Mouse (Mus musculus): ENCODE measurements around the gene Cd83.

The Cd83 gene

GRCm38 (mm10) chr13:43807272-43807675 lies 22.7 kb downstream of the Cd83 start:
- peak; percentile 20 for DNase-seq

DNA sequence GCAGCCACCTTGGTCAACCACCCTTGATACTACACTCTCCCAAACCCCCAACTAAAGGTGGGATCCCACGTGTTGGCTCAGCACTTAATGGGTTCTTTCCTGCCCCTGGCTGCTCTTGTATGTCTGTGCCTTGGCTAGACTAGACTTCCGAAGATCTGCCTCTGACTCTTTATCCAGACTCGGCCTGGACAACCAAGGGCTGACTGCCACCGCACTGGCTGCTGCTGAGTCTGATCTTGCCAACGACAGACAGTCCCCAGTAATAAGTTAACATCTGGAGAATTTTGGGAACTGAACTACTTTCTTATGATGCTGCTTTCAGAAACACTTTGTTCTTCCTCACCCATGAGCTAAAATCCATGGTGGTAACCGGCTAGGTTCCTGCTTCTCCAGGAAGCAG lies 26.0 kb downstream of the Cd83 start:
- DNase-seq: no peak

- DNase-seq: no peak
Observed at GRCm38 (mm10) chr13:43811835-43812234, 27.3 kb downstream of the Cd83 start.

- DNase-seq: no peak
Observed at GRCm38 (mm10) chr13:43813431-43813830, 28.9 kb downstream of the Cd83 start.

- DNase-seq: no peak
Observed at GRCm38 (mm10) chr13:43817461-43817860, 32.9 kb downstream of the Cd83 start.

- DNase-seq: no peak
Observed at GRCm38 (mm10) chr13:43818307-43819019, 33.9 kb downstream of the Cd83 start.

DNA sequence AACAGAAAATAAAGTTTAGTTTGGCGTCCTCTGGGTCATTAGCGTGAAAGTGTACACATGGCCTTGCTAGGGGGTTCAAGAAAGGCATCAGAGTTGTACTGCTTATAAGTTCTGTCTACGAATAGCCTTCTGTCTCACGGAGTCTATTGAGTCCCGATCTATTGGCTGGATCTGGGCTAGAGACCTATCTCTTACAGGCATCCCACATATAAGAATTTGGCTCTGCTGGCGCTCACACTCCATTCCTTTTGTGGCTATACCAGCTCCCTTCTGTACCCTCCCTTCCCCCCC lies 34.4 kb downstream of the Cd83 start:
- DNase-seq: no peak

DNA sequence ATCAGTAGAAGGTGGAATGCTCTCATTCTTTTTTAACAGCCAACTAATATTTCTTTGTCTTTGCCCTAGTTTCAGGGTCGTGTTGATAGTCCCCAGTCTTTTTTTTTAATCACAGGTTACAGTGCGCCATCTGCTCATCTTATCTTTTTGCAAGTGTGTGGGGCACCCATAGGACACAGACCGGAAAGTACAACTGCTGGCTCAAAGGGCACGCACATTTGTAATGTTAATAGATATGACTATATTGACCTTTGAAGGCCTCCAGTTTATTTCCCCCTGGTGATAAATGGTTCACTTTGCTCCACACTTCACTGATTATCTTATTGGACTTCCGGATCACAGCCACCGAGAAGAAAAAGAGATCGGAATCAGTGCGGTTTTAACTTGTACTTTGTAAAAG lies 35.5 kb downstream of the Cd83 start:
- no peak for DNase-seq

- DNase-seq: no peak
Observed at GRCm38 (mm10) chr13:43822306-43822705, 37.7 kb downstream of the Cd83 start.

DNA sequence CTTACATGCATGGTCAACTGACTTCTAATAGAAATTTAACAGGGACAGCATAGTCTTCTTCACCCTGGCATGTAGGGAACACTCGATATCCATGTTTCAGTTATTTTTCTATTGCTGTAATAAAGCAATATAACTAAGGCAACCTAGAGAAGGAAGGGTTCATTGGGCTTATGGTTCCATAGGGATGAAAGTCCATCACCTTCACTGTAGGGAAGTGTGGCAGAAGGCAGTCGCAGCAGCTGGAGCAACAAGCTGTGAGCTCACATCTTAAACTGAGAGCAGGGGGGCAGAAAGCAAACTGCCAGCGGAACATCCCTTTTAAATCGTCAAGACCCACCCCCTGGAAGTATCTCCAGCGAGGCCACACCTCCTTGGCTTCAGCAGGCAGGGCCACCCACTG lies 44.1 kb downstream of the Cd83 start:
- no peak for DNase-seq

DNA sequence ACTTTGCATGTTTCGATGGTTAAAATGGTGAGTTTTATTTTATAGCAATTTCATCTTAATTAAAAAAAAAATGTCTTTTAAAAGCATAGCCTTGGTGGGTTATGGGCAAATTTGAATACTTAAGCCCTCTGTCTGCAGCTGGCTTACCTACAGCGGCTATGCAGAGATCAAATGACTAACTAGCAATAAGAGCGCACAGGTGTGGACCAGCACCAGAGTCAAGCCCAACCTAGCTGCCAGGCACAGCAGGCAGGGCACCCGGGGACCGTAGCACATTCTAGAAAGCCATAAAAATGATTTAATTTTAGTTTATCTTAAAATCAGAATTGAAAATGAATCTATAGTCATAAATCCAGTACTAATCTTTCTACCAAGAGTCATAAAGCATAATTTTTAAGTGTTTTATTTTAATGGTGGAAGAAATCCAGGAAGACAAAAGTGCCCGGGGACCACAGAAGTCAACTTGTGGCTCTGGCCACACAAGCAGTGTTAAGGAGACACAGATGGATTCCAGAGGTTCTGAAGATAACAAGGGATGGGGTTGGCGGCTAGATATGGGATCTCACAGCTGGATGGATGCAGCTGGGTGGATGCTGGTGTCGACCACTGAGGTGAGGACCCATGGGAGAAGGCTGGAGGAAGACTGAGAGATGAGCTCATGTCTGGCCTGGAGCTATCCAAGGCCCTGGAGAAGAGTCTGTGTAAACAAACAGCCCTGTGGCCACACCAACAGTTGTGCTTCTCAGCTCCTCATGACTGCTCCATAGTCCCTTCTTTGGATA lies 46.5 kb downstream of the Cd83 start:
- no peak for DNase-seq

- DNase-seq: peak; percentile 52
Observed at GRCm38 (mm10) chr13:43832731-43833130, 48.2 kb downstream of the Cd83 start.

- DNase-seq: no peak
Observed at GRCm38 (mm10) chr13:43836376-43836775, 51.8 kb downstream of the Cd83 start.

DNA sequence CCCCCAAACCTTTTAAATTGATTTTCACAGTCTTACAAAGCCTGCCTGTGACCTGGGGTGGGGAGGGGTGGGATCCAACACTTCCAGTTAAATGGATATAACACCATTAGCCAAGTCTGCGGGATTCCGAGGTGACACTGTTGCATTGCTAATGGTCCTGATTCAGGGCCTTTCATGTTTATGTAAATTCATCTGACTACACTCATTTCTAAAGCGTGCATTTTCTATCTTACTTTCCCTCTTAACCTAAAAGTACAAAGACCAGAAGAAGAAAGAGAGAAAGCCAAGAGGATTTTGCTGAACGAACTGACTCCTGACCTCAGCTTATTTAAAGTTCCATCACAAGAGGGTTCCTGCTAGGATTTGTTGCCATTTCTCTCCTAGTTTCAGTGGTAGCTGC lies 53.2 kb downstream of the Cd83 start:
- DNase-seq: no peak

DNA sequence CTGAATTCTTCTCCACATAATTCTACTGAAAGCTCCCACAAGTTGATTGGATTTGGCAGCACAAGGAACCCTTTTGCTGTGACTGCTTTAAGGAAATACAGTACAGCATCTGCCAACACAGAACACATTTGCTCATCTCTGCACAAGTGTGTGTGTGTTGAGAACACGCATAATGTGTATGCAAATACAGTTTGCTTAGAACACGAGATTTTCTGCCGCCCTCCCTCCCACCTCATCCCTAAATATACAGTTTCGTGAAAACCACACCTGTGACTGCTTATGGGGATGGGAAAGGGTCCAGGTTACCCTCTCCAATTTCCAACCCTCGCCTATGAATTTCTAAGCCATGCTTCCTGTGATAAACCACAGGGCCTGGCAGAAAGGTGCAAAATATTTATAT lies 60.6 kb downstream of the Cd83 start:
- no peak for DNase-seq

- DNase-seq: no peak
Observed at GRCm38 (mm10) chr13:43847186-43847585, 62.6 kb downstream of the Cd83 start.

DNA sequence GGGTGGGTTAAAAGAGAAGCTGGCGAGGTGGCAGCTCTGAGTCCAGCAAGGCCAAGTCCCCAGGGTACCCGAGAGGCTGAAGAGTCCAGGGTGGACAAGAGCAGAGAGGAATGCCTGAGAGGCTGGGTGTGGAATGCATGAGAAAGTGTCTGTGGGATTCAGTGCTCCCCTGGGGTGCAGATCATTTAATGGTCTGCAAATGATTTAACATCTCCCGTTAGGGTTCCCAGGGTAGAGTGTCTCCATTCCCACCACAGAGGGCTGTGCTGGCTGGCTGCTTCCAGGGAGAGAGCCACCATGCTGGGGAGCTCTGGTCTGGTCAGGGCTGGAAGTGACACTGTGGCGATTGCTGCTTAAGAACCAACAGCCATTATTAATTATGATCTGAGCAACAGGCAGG lies 65.2 kb downstream of the Cd83 start:
- DNase-seq: no peak

- DNase-seq: no peak
Observed at GRCm38 (mm10) chr13:43851108-43851507, 66.5 kb downstream of the Cd83 start.
